Mouse (Mus musculus): ENCODE results near the gene Tmem168.

DNA sequence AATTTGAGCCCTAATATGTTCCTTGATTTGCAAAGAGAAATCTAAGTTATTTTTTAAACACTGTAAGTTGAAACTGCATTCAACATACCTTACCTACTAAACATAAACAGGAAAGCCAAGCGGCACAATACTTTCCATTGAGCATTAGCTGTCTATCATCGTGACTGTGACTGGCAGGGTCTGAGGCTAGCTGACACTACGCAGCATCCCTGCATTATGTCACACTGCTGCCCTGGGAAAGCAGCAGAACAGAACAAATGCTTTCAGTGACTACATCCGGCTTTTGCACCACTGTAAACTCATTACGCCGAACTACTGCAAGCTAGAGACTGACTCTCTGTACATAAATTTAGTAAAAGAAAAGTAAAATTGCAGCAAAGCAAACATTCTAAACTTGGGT, 23.1 kb downstream of the Tmem168 start:
- TF ChIP-seq POLR2A (IDR thresholded peaks at IDR 0.05; ENCODE audit: control insufficient read depth, extremely low read depth, insufficient read depth, low read length, poor library complexity) (no peak), CTCF (IDR thresholded peaks at IDR 0.05; ENCODE audit: borderline replicate concordance, control insufficient read depth, extremely low read depth, insufficient read depth, low read length, poor library complexity) (no peak)
